Mouse (Mus musculus): ENCODE data around the gene Rps16.

Gene Rps16

GRCm38 (mm10) chr7:28387384-28387783 lies 36.9 kb downstream of the Rps16 start:
- DNase-seq (ENCODE audit: low read depth), result peak; percentile 16

- DNase-seq (ENCODE audit: low read depth), result no peak
Observed at GRCm38 (mm10) chr7:28390331-28390730, 39.9 kb downstream of the Rps16 start.

GRCm38 (mm10) chr7:28392429-28393271 lies 42.2 kb downstream of the Rps16 start, which contains the start of the genes Med29 and Paf1:
Gene Med29 (minus strand): TSS chr7:28392708.
Gene Paf1 (plus strand): TSS chr7:28392951.
- peak; percentile 97 for DNase-seq (ENCODE audit: low read depth)

- no peak for DNase-seq (ENCODE audit: low read depth)
Observed at GRCm38 (mm10) chr7:28393272-28393951, 43.0 kb downstream of the Rps16 start.

GRCm38 (mm10) chr7:28395425-28395824 lies 45.0 kb downstream of the Rps16 start:
- no peak for DNase-seq (ENCODE audit: low read depth)

GRCm38 (mm10) chr7:28398000-28398399 lies 47.5 kb downstream of the Rps16 start:
- peak; percentile 56 for DNase-seq (ENCODE audit: low read depth)

- no peak for DNase-seq (ENCODE audit: low read depth)
Observed at GRCm38 (mm10) chr7:28398696-28399340, 48.4 kb downstream of the Rps16 start.

GRCm38 (mm10) chr7:28401030-28401429 lies 50.6 kb downstream of the Rps16 start:
- no peak for DNase-seq (ENCODE audit: low read depth)

- DNase-seq (ENCODE audit: low read depth), result no peak
Observed at GRCm38 (mm10) chr7:28401942-28402341, 51.5 kb downstream of the Rps16 start.
